ENCODE assay signal across 8 mouse cellular contexts in the genomic region with DNA sequence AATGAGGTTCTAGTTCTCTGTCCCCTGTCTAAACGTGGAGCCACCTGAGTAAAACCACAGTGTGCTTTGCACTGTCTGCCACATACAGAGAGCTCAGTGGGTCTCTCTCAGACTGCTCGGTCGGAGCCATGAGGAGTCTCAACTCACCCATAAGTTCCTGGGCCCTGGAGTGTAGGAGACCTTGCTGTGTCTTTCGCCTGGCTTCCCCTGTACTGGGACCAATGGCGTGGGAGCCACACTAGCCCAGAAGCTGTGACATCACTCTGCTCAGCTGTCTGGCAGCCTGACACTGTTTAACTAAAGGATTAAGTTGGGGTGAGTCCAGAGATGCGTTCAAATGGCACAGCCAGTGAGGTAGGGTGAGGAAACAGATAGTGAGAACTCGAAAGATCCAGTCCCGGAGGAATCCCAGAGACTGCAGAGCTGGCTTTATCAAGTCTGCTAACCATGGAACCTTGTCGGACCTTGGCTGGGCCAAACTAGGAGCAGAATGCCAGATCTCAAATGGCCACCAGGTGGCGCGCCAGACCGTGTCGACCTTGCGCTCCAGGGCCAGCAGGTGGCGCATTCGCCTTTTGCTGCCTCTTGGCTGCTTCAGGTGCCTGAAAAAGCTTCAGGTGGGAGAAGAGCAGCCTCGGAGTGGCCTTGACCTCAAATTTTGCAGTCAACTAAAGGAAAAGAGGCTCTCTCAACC. TPM values are rescaled to one million over a fixed set of nuclear protein-coding genes. Genes with fewer than 3 reads are reported as not detected.
DNase-seq lines count a peak whose midpoint lies in the region; ATAC-seq and TF ChIP-seq lines count a peak whose summit lies in the region.

No protein-coding gene starts in this region.

- no peak overlapping the region for H3K4me3 ChIP-seq in cortical plate, adult 2 months (ENCODE audit: insufficient read depth, low read length)
- no peak overlapping the region for H3K4me3 ChIP-seq in intestine, embryonic 15.5 days (replicated peaks)
- H3K4me3 ChIP-seq in midbrain, embryonic 11.5 days (ENCODE audit: low read depth, low read length) = no peak overlapping the region

- WGBS in intestine, embryonic 15.5 days = 20% methylated on average over 17 of the region's 17 CpGs
- WGBS in midbrain, embryonic 11.5 days = 22% methylated on average over 17 of the region's 17 CpGs

- DNase-seq in gastrocnemius, postnatal 14 days = peak; percentile 79
- peak; percentile 70 to 74 for DNase-seq in left cerebral cortex, postnatal 10 days (ENCODE audit: extremely low spot score in 1 of 2, low spot score in 2 of 2)
- DNase-seq in midbrain, embryonic 11.5 days (ENCODE audit: low spot score, missing footprints) = peak; percentile 99
- DNase-seq in right cerebral cortex, postnatal 36 days (ENCODE audit: low spot score in 2 of 2) = peak; percentile 67 to 73
- DNase-seq in urinary bladder, postnatal 36 days (ENCODE audit: low spot score in 2 of 2) = peak; percentile 80 to 83

- H3K27ac ChIP-seq in cortical plate, adult 2 months (ENCODE audit: insufficient read depth, low read length) = no peak overlapping the region
- no peak overlapping the region for H3K27ac ChIP-seq in intestine, embryonic 15.5 days
- no peak overlapping the region for H3K27ac ChIP-seq in midbrain, embryonic 11.5 days (ENCODE audit: low read depth, low read length)

- no peaks in the 10 kb centered on the region for H3K4me1 ChIP-seq in cortical plate, adult 2 months (ENCODE audit: control insufficient read depth, insufficient read depth, low read length)
- H3K4me1 ChIP-seq in intestine, embryonic 15.5 days (replicated peaks) = no peaks in the 10 kb centered on the region
- no peaks in the 10 kb centered on the region for H3K4me1 ChIP-seq in midbrain, embryonic 11.5 days (ENCODE audit: control insufficient read depth, insufficient read depth, low read length)

- no peaks in the 10 kb centered on the region for H3K36me3 ChIP-seq in intestine, embryonic 15.5 days
- H3K36me3 ChIP-seq in midbrain, embryonic 11.5 days (ENCODE audit: control insufficient read depth, insufficient read depth, low read length) = no peaks in the 10 kb centered on the region

- H3K9ac ChIP-seq in intestine, embryonic 15.5 days = no peak overlapping the region
- no peak overlapping the region for H3K9ac ChIP-seq in midbrain, embryonic 11.5 days (ENCODE audit: low read length)

- no peak for TF ChIP-seq POLR2A in cortical plate, adult 2 months (IDR thresholded peaks at IDR 0.05; ENCODE audit: extremely low read depth, insufficient read depth, low read length)

- intact Hi-C loops in gastrocnemius, postnatal 14 days (cut with DNase I; ENCODE audit: low total_unique reads) = loop anchor here (5.0 kb wide), 1 partner anchor 78 kb away; no protein-coding TSS in a partner anchor
- intact Hi-C loops in left cerebral cortex, postnatal 10 days (cut with DNase I) = loop anchor here (2.0 kb wide), 1 partner anchor 78 kb away; no protein-coding TSS in a partner anchor

- no peaks in the 10 kb centered on the region for H3K27me3 ChIP-seq in intestine, embryonic 15.5 days (replicated peaks)
- H3K27me3 ChIP-seq in midbrain, embryonic 11.5 days (ENCODE audit: control insufficient read depth, insufficient read depth, low read length) = 0 out of 2 replicates have a peak, but pooled peaks cover 2% of the 10 kb centered on the region

- peak; percentile 82 for ATAC-seq in activated CD4-positive, CD25-positive, alpha-beta regulatory T cell, adult 4 months
- peak; percentile 69 for ATAC-seq in intestine, embryonic 15.5 days
- ATAC-seq in midbrain, embryonic 11.5 days (ENCODE audit: low FRiP score) = peak; percentile 82

- TF ChIP-seq CTCF in cortical plate, adult 2 months (IDR thresholded peaks at IDR 0.05; ENCODE audit: extremely low read depth, insufficient read depth, low read length) = peak; percentile 100

- no peaks in the 10 kb centered on the region for H3K9me3 ChIP-seq in intestine, embryonic 15.5 days
- no peaks in the 10 kb centered on the region for H3K9me3 ChIP-seq in midbrain, embryonic 11.5 days (ENCODE audit: control insufficient read depth, low read length)

- no peak overlapping the region for H3K4me2 ChIP-seq in intestine, embryonic 15.5 days (replicated peaks)
- no peak overlapping the region for H3K4me2 ChIP-seq in midbrain, embryonic 11.5 days

RNA-seq across cellular contexts. Expression of a gene that starts 20.3 kb away (rescaled TPM):
- not detected for polyA plus RNA-seq in activated CD4-positive, CD25-positive, alpha-beta regulatory T cell, adult 4 months (2017; shearing (Covaris generic))
- polyA plus RNA-seq in cortical plate, adult 2 months (2012; rRNA removed) = not detected in 2 replicates
- total RNA-seq in gastrocnemius, postnatal 14 days (2021) = not detected
- polyA plus RNA-seq in intestine, embryonic 15.5 days (2015; fragmentation: Nextera tagmentation; extraction: Ambion mirVana) = not detected in 2 replicates
- total RNA-seq in left cerebral cortex, postnatal 10 days (2021) = not detected
- polyA plus RNA-seq in midbrain, embryonic 11.5 days (2014; fragmentation: Nextera tagmentation; extraction: Ambion mirVana) = not detected in 2 replicates

RNA-seq across cellular contexts. Expression of a gene that starts 21.4 kb away (rescaled TPM):
- 10 to 100 TPM; 12.6 to 19.8 TPM for polyA plus RNA-seq in activated CD4-positive, CD25-positive, alpha-beta regulatory T cell, adult 4 months (2017; shearing (Covaris generic))
- 0.08 and 0.17 TPM in 2 replicates for polyA plus RNA-seq in cortical plate, adult 2 months (2012; rRNA removed)
- under 1 TPM; 0.16 to 0.21 TPM for total RNA-seq in gastrocnemius, postnatal 14 days (2021)
- polyA plus RNA-seq in intestine, embryonic 15.5 days (2015; fragmentation: Nextera tagmentation; extraction: Ambion mirVana) = 9.1 and 10.3 TPM in 2 replicates
- 1 to 10 TPM; 1.9 to 2.6 TPM for total RNA-seq in left cerebral cortex, postnatal 10 days (2021)
- 16.0 and 19.0 TPM in 2 replicates for polyA plus RNA-seq in midbrain, embryonic 11.5 days (2014; fragmentation: Nextera tagmentation; extraction: Ambion mirVana)
